Mouse (Mus musculus) T-helper 1 cell (primary cell): ENCODE measurements around the gene Kirrel3.

Source experiments
- in situ Hi-C: fragments of 300-600 bp; cut with MboI, MseI; formaldehyde crosslinking; loops from one replicate; pipeline ENCODE4 v1.15.1; 2025; ENCODE audit warnings: high pct_unique_total_duplicates

Kirrel3 gene

GRCm38 (mm10) chr9:34976596-34977462 lies 491.1 kb downstream of the Kirrel3 start:
- in situ Hi-C loops: no loop called here

GRCm38 (mm10) chr9:34977700-34978099 lies 492.0 kb downstream of the Kirrel3 start:
- in situ Hi-C loops: no loop called here

GRCm38 (mm10) chr9:34978229-34978628 lies 492.5 kb downstream of the Kirrel3 start:
- in situ Hi-C loops: no loop called here

GRCm38 (mm10) chr9:34980516-34981265 lies 495.0 kb downstream of the Kirrel3 start:
- in situ Hi-C loops: no loop called here

GRCm38 (mm10) chr9:34983513-34984462 lies 498.1 kb downstream of the Kirrel3 start:
- in situ Hi-C loops: no loop called here

- in situ Hi-C loops: loop anchor here (5.0 kb wide), 1 partner anchor 176 kb away; no protein-coding TSS in a partner anchor
Measured at GRCm38 (mm10) chr9:34986156-34986555, 500.5 kb downstream of the Kirrel3 start.

GRCm38 (mm10) chr9:34987422-34988148 lies 501.9 kb downstream of the Kirrel3 start:
- in situ Hi-C loops: loop anchor here (5.0 kb wide), 1 partner anchor 175 kb away; no protein-coding TSS in a partner anchor

GRCm38 (mm10) chr9:34988683-34989082 lies 503.0 kb downstream of the Kirrel3 start:
- in situ Hi-C loops: loop anchor here (5.0 kb wide), 1 partner anchor 174 kb away; no protein-coding TSS in a partner anchor

GRCm38 (mm10) chr9:34992201-34992600 lies 506.5 kb downstream of the Kirrel3 start:
- in situ Hi-C loops: loop anchor here (10.0 kb wide), 1 partner anchor 243 kb away; no protein-coding TSS in a partner anchor

- in situ Hi-C loops: loop anchor here (10.0 kb wide), 1 partner anchor 241 kb away; no protein-coding TSS in a partner anchor
Measured at GRCm38 (mm10) chr9:34993467-34994211, 507.9 kb downstream of the Kirrel3 start.

GRCm38 (mm10) chr9:34995078-34995477 lies 509.4 kb downstream of the Kirrel3 start:
- in situ Hi-C loops: loop anchor here (10.0 kb wide), 1 partner anchor 240 kb away; no protein-coding TSS in a partner anchor

GRCm38 (mm10) chr9:34995660-34996378 lies 510.1 kb downstream of the Kirrel3 start:
- in situ Hi-C loops: loop anchor here (10.0 kb wide), 1 partner anchor 239 kb away; no protein-coding TSS in a partner anchor

- in situ Hi-C loops: loop anchor here (10.0 kb wide), 1 partner anchor 237 kb away; no protein-coding TSS in a partner anchor
Measured at GRCm38 (mm10) chr9:34997880-34998865, 512.5 kb downstream of the Kirrel3 start.

GRCm38 (mm10) chr9:35004113-35004512 lies 518.4 kb downstream of the Kirrel3 start:
- in situ Hi-C loops: no loop called here

GRCm38 (mm10) chr9:35007697-35008341 lies 522.1 kb downstream of the Kirrel3 start:
- in situ Hi-C loops: no loop called here

- in situ Hi-C loops: no loop called here
Measured at GRCm38 (mm10) chr9:35016762-35017161, 531.1 kb downstream of the Kirrel3 start.

- in situ Hi-C loops: no loop called here
Measured at GRCm38 (mm10) chr9:35017563-35017962, 531.9 kb downstream of the Kirrel3 start.
